Mouse (Mus musculus): ENCODE measurements at regions not wholly inside any gene's neighbourhood (a gene's known extent, or its start where the extent isn't known, plus 50 kb on each side); places are given as distances from the start of the nearest gene placed in this dataset.

- WGBS (ENCODE audit: insufficient replicate concordance): 71% methylated on average over 4 of the region's 4 CpGs
- ATAC-seq (replicated peaks; ENCODE audit: insufficient number of reproducible peaks, low FRiP score, low TSS enrichment): no peak
- H3K9ac ChIP-seq (ENCODE audit: low read depth, low read length): no peak overlapping the region
These were observed 1241.7 kb downstream of the 9330182O14Rik start for GRCm38 (mm10) chr15:41375906-41376305.

DNA sequence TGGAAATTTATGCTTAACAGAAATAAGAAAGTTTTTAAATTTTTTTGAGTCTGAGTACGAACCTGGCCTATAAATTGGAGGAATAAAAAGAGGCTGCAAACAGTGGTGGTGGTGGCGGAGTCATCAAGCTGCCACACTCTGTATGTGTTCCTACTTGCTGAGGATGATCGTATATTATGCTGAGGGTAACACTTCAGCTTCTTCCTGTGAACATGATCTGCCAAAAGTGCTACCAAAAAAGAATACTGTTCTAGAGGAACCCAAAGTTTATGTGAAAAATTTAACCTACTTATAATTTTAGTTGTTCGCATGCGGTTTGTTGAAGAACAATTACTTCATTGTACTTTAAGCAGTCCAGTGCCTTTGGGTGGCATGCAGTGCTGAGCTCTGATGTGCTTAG, 1245.5 kb downstream of the 9330182O14Rik start:
- no peaks in the 10 kb centered on the region for H3K27me3 ChIP-seq (ENCODE audit: control insufficient read depth, insufficient read depth, low read length)
- no peaks in the 10 kb centered on the region for H3K9me3 ChIP-seq (replicated peaks; ENCODE audit: control insufficient read depth, low read length)
- H3K27ac ChIP-seq (ENCODE audit: low read depth, low read length): no peak overlapping the region
- no peak overlapping the region for H3K9ac ChIP-seq (ENCODE audit: low read depth, low read length)
- 85% methylated on average over 5 of the region's 5 CpGs for WGBS (ENCODE audit: insufficient replicate concordance)
- H3K36me3 ChIP-seq (ENCODE audit: control insufficient read depth, insufficient read depth, low read length): no peaks in the 10 kb centered on the region
- H3K4me3 ChIP-seq (ENCODE audit: low read depth, low read length): no peak overlapping the region
- H3K4me1 ChIP-seq (ENCODE audit: control insufficient read depth, insufficient read depth, low read length): no peaks in the 10 kb centered on the region
- no peak overlapping the region for H3K4me2 ChIP-seq
- ATAC-seq (replicated peaks; ENCODE audit: insufficient number of reproducible peaks, low FRiP score, low TSS enrichment): no peak

More at GRCm38 (mm10) chr15:41375906-41376305, 1241.7 kb downstream of the 9330182O14Rik start:
- no peak overlapping the region for H3K4me2 ChIP-seq
- H3K27me3 ChIP-seq (ENCODE audit: control insufficient read depth, insufficient read depth, low read length): no peaks in the 10 kb centered on the region
- H3K4me1 ChIP-seq (ENCODE audit: control insufficient read depth, insufficient read depth, low read length): no peaks in the 10 kb centered on the region
- H3K27ac ChIP-seq (ENCODE audit: low read depth, low read length): no peak overlapping the region
- no peaks in the 10 kb centered on the region for H3K9me3 ChIP-seq (replicated peaks; ENCODE audit: control insufficient read depth, low read length)
- no peaks in the 10 kb centered on the region for H3K36me3 ChIP-seq (ENCODE audit: control insufficient read depth, insufficient read depth, low read length)
- no peak overlapping the region for H3K4me3 ChIP-seq (ENCODE audit: low read depth, low read length)

DNA sequence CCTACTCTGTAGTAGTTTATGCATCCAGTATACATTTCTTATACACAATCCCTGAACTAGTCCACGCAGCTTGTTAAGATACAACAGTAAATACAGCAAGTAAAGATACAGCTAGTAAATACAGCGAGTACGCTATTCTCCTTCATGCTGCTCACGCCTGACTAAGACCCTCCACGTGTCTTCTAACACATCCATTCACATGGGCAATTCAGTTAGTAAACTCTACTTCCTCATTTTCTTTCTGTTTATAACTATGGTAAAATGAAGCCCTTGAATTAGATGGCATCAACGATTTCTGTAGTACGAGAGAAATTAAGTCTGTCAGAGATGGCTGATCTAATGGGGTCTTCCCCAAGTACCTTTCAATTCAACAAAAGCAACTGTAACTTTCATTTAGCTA, 1246.3 kb downstream of the 9330182O14Rik start:
- H3K27ac ChIP-seq (ENCODE audit: low read depth, low read length): no peak overlapping the region
- no peak overlapping the region for H3K4me2 ChIP-seq
- no peak overlapping the region for H3K4me3 ChIP-seq (ENCODE audit: low read depth, low read length)
- WGBS (ENCODE audit: insufficient replicate concordance): 86% methylated on average over 7 of the region's 7 CpGs
- ATAC-seq (replicated peaks; ENCODE audit: insufficient number of reproducible peaks, low FRiP score, low TSS enrichment): no peak
- H3K27me3 ChIP-seq (ENCODE audit: control insufficient read depth, insufficient read depth, low read length): no peaks in the 10 kb centered on the region
- H3K9me3 ChIP-seq (replicated peaks; ENCODE audit: control insufficient read depth, low read length): no peaks in the 10 kb centered on the region
- H3K4me1 ChIP-seq (ENCODE audit: control insufficient read depth, insufficient read depth, low read length): no peaks in the 10 kb centered on the region
- no peaks in the 10 kb centered on the region for H3K36me3 ChIP-seq (ENCODE audit: control insufficient read depth, insufficient read depth, low read length)
- H3K9ac ChIP-seq (ENCODE audit: low read depth, low read length): no peak overlapping the region

DNA sequence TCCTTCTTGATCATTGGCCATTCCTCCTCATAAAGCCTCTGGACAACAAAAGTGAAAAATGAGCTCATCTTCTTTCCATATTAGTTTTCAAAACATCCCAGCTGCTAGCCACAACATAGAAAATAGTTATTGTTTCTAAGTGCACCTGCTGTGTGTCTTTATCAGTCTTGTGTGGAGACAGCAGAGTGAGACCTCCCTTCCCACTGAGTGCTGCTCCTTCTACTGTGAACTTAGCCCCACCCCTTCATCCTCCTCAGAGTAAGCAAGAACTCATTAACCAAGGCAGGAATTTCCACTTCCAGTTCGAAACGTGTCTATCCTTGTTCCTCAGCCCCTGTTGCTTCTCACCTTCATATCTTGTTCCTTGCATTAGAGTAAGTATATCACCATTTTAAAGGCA, 1256.5 kb downstream of the 9330182O14Rik start:
- Histone ChIP-seq H3K27me3 (ENCODE audit: control insufficient read depth, insufficient read depth, low read length) (no peaks in the 10 kb centered on the region), H3K36me3 (ENCODE audit: control insufficient read depth, insufficient read depth, low read length) (no peaks in the 10 kb centered on the region), H3K4me1 (ENCODE audit: control insufficient read depth, insufficient read depth, low read length) (no peaks in the 10 kb centered on the region), H3K9ac (ENCODE audit: low read depth, low read length) (no peak overlapping the region), H3K27ac (ENCODE audit: low read depth, low read length) (no peak overlapping the region), H3K9me3 (replicated peaks; ENCODE audit: control insufficient read depth, low read length) (no peaks in the 10 kb centered on the region), H3K4me2 (no peak overlapping the region), H3K4me3 (ENCODE audit: low read depth, low read length) (no peak overlapping the region)
- no peak for ATAC-seq (replicated peaks; ENCODE audit: insufficient number of reproducible peaks, low FRiP score, low TSS enrichment)
- 35% methylated on average over 2 of the region's 2 CpGs for WGBS (ENCODE audit: insufficient replicate concordance)
